Mouse (Mus musculus) ES-E14 (cell line): ENCODE data around the gene Naga. TPM values are rescaled to one million over a fixed set of nuclear protein-coding genes. Genes with fewer than 3 reads are reported as not detected.

Experiments used
- DNase-seq: peaks from one replicate; pipeline ENCODE4 v3.0.0-alpha.2; 2013; ENCODE audit warnings: low read depth, low spot score
- H3K27ac ChIP-seq: 2 replicates; pipeline ENCODE4 v1.5.1; 2012; ENCODE audit warnings: low read depth, mild to moderate bottlenecking, low read length, moderate library complexity, mixed read lengths; ENCODE audit not compliant: poor library complexity, insufficient read depth, severe bottlenecking
- H3K36me3 ChIP-seq: 2 replicates; pipeline ENCODE4 v1.6.1; 2012; ENCODE audit warnings: mild to moderate bottlenecking, low read length, moderate library complexity, mixed read lengths; ENCODE audit not compliant: control insufficient read depth, poor library complexity, insufficient read depth, severe bottlenecking
- H3K4me1 ChIP-seq, 2 experiments: fragments of 150-350 bp in 1 of 2; sonication (generic) in 1 of 2; 2 replicates each; pipeline ENCODE4 v1.6.1; 2012; ENCODE audit warnings: low read length in 2 of 2, mild to moderate bottlenecking in 1 of 2, mixed read lengths in 1 of 2; ENCODE audit not compliant: control insufficient read depth in 2 of 2, insufficient read depth in 2 of 2, poor library complexity in 1 of 2
- H3K4me3 ChIP-seq, 2 experiments: fragments of 150-350 bp in 1 of 2; sonication (generic) in 1 of 2; 2 replicates each; pipeline ENCODE4 v1.5.1; 2012; ENCODE audit warnings: low read length in 2 of 2, low read depth in 1 of 2, mild to moderate bottlenecking in 1 of 2, mixed read lengths in 1 of 2; ENCODE audit not compliant: insufficient read depth in 1 of 2, poor library complexity in 1 of 2, severe bottlenecking in 1 of 2
- H3K9ac ChIP-seq: 2 replicates; pipeline ENCODE4 v1.6.1; 2012; ENCODE audit warnings: low read depth, mild to moderate bottlenecking, low read length, mixed read lengths; ENCODE audit not compliant: poor library complexity, insufficient read depth, severe bottlenecking
- H3K9me3 ChIP-seq: fragments of 150-350 bp; sonication (generic); 2 replicates; pipeline ENCODE4 v1.6.1; 2012; ENCODE audit warnings: low read depth, mild to moderate bottlenecking, low read length; ENCODE audit not compliant: control insufficient read depth, insufficient read depth
- CHD2 ChIP-seq: IDR thresholded peaks from 2 replicates; pipeline ENCODE4 v1.6.1; 2014; ENCODE audit warnings: mild to moderate bottlenecking, low read depth, low read length, inconsistent platforms
- HCFC1 ChIP-seq: IDR thresholded peaks from 2 replicates; pipeline ENCODE4 v1.6.1; 2012; ENCODE audit warnings: low read length, inconsistent platforms, borderline replicate concordance; ENCODE audit not compliant: insufficient read depth
- MAFK ChIP-seq: IDR thresholded peaks from 2 replicates; pipeline ENCODE4 v1.6.1; 2014; ENCODE audit warnings: mild to moderate bottlenecking, low read depth, low read length, inconsistent platforms; ENCODE audit not compliant: insufficient read depth
- ZC3H11A ChIP-seq: IDR thresholded peaks from 2 replicates; pipeline ENCODE4 v1.6.1; 2012; ENCODE audit warnings: low read depth, mild to moderate bottlenecking, inconsistent platforms, low read length, borderline replicate concordance
- ZNF384 ChIP-seq: IDR thresholded peaks from 2 replicates; pipeline ENCODE4 v1.6.1; 2012; ENCODE audit warnings: low read depth, low read length, inconsistent platforms
- in situ Hi-C, 2 experiments: fragments of 600-800 bp; cut with MboI; formaldehyde crosslinking; loops; one replicate each; pipeline ENCODE4 v1.15.1; 2025; ENCODE audit warnings: low sequenced_read_pairs in 2 of 2, inconsistent platforms in 1 of 2; ENCODE audit not compliant: unreplicated experiment in 2 of 2
- total RNA-seq: library from RNA; depleted of rRNA; stranded (reverse); fragments of 300-350 nt; gene quantifications from 2 replicates; pipeline ENCODE4 v1.2.3, GENCODE M21; 2012

Naga gene
- total RNA-seq, 1 experiment: 17.6 TPM

DNA sequence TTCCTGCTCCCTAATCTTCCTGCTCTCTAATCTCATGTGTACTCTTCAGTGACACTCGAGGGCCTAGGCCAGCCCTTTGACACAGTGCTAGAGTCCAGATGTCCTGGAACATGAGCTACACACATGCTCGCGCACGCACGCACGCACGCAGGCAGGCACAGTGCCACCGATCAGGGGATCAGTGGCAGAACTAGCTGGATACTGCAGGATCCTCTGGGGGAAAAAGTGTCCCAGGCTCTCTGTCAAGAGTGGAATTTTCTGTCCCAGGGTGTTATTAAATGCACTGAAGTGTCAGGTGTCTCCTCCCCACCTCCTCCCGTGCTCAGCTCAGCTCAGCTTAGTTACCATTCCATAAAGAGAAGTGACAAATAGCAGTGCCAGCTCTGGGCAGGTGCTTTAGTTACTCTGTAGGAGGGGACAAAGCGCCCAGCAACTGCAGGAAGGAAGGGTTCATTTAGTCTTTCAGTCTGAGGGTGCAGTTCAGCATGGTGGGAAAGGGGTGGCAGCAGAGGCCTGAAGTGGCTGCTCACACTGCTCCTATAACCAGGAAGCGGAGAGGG is 22.8 kb upstream of the Naga start:
- Histone ChIP-seq H3K4me1 (peaks cover 2 to 7% of the 10 kb centered on the region in 2 experiments; a peak in 1 of 4 replicates), H3K9me3 (no peaks in the 10 kb centered on the region), H3K9ac (no peak overlapping the region), H3K36me3 (no peaks in the 10 kb centered on the region), H3K4me3 (no peak overlapping the region), H3K27ac (no peak overlapping the region)
- TF ChIP-seq ZNF384: no peak
- TF ChIP-seq HCFC1: no peak
- no peak for TF ChIP-seq MAFK
- TF ChIP-seq CHD2: no peak
- TF ChIP-seq ZC3H11A: no peak
- in situ Hi-C loops: no loop called here
- no peak for DNase-seq

DNA sequence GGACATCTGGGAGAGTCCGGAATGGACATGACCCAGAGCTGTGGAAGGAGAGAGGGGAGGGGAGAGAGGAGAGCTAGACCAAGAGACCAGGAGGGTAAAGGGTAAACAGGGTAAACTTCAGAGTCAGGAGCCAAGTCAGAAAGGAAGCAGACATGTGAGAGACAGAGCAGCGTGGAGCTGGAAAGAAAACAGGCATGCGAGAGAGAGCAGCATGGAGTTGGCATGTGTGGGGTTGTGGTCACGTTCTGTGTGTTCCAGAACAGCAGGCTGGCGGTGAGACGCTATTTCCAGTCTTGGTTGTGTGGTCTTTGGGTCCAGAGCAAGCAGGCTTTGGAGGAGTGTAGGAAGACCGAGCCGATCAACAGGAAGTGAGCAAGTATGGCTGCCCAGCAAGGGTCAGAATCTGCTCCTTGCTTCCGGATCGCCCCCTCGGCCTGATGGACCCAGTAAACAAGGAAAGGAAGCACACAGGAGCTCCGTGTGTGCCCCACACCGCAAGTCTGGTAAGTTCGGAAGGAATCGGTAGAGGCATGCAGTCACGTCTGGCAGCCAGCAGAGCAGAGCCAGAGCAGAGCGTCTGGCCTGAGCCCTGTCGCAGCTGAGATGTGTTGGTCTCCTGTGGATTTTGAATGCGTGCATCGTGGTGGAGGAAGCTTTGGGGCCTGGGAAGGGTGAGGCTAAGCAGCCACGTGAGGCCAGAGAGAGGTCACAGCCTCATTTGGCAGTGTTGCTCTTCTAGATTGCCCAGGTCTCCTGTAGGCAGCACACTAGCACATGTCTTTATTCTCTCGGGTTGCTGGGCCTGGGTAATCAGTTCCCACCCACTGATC is 19.9 kb upstream of the Naga start:
- Histone ChIP-seq H3K9ac (no peak overlapping the region), H3K36me3 (peaks cover 2% of the 10 kb centered on the region; the same call in 1 of the 2 replicates)

DNA sequence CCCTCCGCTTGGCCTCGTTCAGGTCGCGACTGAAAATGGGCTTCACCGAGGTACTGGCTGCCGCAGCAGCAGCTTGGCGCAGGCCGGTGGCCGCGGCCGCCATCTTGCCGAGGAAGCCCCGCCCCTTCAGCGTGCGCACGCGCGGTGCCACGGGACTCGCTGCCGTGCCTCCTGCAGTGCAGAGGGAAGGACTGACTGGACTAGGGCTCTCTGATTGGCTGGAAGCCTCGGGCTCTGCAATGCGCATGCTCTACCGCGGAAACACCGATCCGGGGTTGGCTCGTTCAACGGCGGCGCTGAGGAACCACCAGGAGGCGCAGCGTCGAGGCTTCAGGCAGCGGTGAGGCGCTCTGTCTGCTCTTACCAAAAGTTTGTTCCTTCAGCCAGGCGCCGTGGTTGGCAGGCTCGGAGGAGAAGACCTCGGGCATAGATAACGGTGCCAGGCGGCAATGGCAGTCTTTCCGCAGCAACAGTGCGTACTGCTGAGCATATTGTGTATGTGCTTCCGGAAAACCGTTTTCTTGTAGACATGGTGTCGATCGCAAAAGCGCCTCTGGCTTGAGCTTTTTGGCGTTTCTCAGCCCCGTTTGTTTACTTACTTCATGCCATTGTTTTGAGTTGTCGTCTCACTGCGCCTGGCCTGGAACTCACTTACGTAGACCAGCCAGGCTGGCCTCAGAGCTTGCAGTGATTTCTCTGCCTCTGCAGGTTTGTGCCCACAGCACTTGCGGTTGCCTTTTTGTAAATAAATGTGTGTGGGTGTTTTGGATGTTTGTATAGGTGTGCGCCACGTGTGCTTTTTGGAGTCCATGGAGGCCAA is 15.6 kb upstream of the Naga start, which contains the start of gene Ndufa6:
Gene Ndufa6, minus strand, starts transcription at position 197 of the 820 bp plus-strand sequence.
- Histone ChIP-seq H3K27ac (peak within 1 kb of the TSS; percentile 65), H3K9me3 (no peaks in the 10 kb centered on the region), H3K4me1 (peaks cover 0 to 8% of the 10 kb centered on the region in 2 experiments; a peak in 1 of 4 replicates), H3K4me3 (peak within 1 kb of the TSS; percentile 86 to 90), H3K36me3 (peaks cover 11% of the 10 kb centered on the region), H3K9ac (peak within 1 kb of the TSS; percentile 96)
- TF ChIP-seq HCFC1: no peak
- TF ChIP-seq MAFK: no peak
- peak; percentile 40; the same call in 1 of the 2 replicates for TF ChIP-seq ZC3H11A
- no peak for TF ChIP-seq CHD2
- no peak for TF ChIP-seq ZNF384
- in situ Hi-C loops: loop anchor here in 1 of 2 experiments (10.0 kb wide), 1 partner anchor 690 kb away; no protein-coding TSS in a partner anchor
- peak; percentile 95 for DNase-seq

More for the DNA sequence above, 19.9 kb upstream of the Naga start:
- no peak for DNase-seq
- Histone ChIP-seq H3K4me3 (peak overlapping the region in 1 of 2 experiments; percentile 38; a peak in 1 of 4 replicates), H3K9me3 (no peaks in the 10 kb centered on the region), H3K27ac (no peak overlapping the region; the same call in 1 of the 2 replicates), H3K4me1 (peaks cover 2 to 7% of the 10 kb centered on the region in 2 experiments; a peak in 1 of 4 replicates)
- in situ Hi-C loops: loop anchor here in 1 of 2 experiments (10.0 kb wide), 1 partner anchor 686 kb away; no protein-coding TSS in a partner anchor
- TF ChIP-seq CHD2 (no peak), ZNF384 (no peak), ZC3H11A (no peak), HCFC1 (no peak), MAFK (no peak)

DNA sequence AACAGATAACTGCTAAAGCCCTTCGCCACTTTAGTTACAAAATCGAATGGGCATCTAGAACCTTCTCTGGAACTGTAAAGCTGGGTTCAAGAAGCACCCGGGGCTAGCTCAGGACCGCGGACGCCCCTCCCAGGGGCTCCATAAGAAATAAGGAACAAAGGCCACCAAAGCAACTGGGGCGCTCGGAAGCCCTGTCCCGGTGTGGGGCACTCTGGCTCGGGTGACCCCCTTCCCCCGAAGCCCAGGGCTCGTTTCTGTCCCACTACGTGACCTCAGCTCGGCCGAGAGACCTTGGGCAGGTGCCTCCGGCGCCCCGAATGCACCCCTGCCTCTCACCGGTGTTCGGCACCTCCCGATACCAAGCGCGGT is 15.0 kb upstream of the Naga start:
- no peak for DNase-seq
- in situ Hi-C loops: loop anchor here in 1 of 2 experiments (10.0 kb wide), 1 partner anchor 691 kb away; no protein-coding TSS in a partner anchor

More for the DNA sequence above, 15.0 kb upstream of the Naga start:
- Histone ChIP-seq H3K4me3 (peak overlapping the region; percentile 86 to 90), H3K27ac (peak overlapping the region; percentile 47; the same call in 1 of the 2 replicates), H3K9ac (peak overlapping the region; percentile 96), H3K4me1 (peaks cover 0 to 9% of the 10 kb centered on the region in 2 experiments; a peak in 1 of 4 replicates), H3K9me3 (no peaks in the 10 kb centered on the region), H3K36me3 (peaks cover 15% of the 10 kb centered on the region)
- TF ChIP-seq ZNF384 (no peak), MAFK (no peak), CHD2 (no peak), ZC3H11A (no peak), HCFC1 (no peak)
